Mouse (Mus musculus) ES-E14 (cell line): ENCODE measurements around the gene Nolc1.

Experiments
- CHD2 ChIP-seq: IDR thresholded peaks from 2 replicates; pipeline ENCODE4 v1.6.1; 2014; ENCODE audit warnings: mild to moderate bottlenecking, low read depth, low read length, inconsistent platforms
- HCFC1 ChIP-seq: IDR thresholded peaks from 2 replicates; pipeline ENCODE4 v1.6.1; 2012; ENCODE audit warnings: low read length, inconsistent platforms, borderline replicate concordance; ENCODE audit not compliant: insufficient read depth
- MAFK ChIP-seq: IDR thresholded peaks from 2 replicates; pipeline ENCODE4 v1.6.1; 2014; ENCODE audit warnings: mild to moderate bottlenecking, low read depth, low read length, inconsistent platforms; ENCODE audit not compliant: insufficient read depth
- ZC3H11A ChIP-seq: IDR thresholded peaks from 2 replicates; pipeline ENCODE4 v1.6.1; 2012; ENCODE audit warnings: low read depth, mild to moderate bottlenecking, inconsistent platforms, low read length, borderline replicate concordance
- ZNF384 ChIP-seq: IDR thresholded peaks from 2 replicates; pipeline ENCODE4 v1.6.1; 2012; ENCODE audit warnings: low read depth, low read length, inconsistent platforms

- TF ChIP-seq HCFC1 (no peak), ZC3H11A (no peak), MAFK (no peak), ZNF384 (no peak), CHD2 (no peak)
Observed at GRCm38 (mm10) chr19:46038851-46039260, 36.8 kb upstream of the Nolc1 start.
